Mouse (Mus musculus) brain, embryonic 14.5 days (tissue): Measurements from ENCODE around the gene Apobec2. TPM values are rescaled to one million over a fixed set of nuclear protein-coding genes. Genes with fewer than 3 reads are reported as not detected.

Experiments
- DNase-seq: peaks from one replicate; pipeline ENCODE4 v3.0.0-alpha.2; 2011; ENCODE audit warnings: low read depth
- CTCF ChIP-seq: fragments of 200-500 bp; IDR thresholded peaks from 2 replicates; pipeline ENCODE4 v1.5.1; 2012; ENCODE audit warnings: inconsistent platforms, mild to moderate bottlenecking, moderate library complexity, borderline replicate concordance; ENCODE audit not compliant: insufficient read depth, insufficient read length; ENCODE audit errors: extremely low read depth
- POLR2A ChIP-seq: fragments of 200-500 bp; IDR thresholded peaks from 2 replicates; pipeline ENCODE4 v1.6.1; 2012; ENCODE audit warnings: mild to moderate bottlenecking, inconsistent platforms, borderline replicate concordance; ENCODE audit not compliant: poor library complexity, insufficient read depth, insufficient read length, severe bottlenecking; ENCODE audit errors: extremely low read depth
- polyA plus RNA-seq: library from polyadenylated mRNA; depleted of rRNA; stranded (reverse); fragments of >200 nt; gene quantifications from 2 replicates; pipeline ENCODE4 v1.2.3, GENCODE M21; 2012; rRNA removed

Apobec2 gene
- polyA plus RNA-seq, 1 experiment: 0.36 TPM

DNA sequence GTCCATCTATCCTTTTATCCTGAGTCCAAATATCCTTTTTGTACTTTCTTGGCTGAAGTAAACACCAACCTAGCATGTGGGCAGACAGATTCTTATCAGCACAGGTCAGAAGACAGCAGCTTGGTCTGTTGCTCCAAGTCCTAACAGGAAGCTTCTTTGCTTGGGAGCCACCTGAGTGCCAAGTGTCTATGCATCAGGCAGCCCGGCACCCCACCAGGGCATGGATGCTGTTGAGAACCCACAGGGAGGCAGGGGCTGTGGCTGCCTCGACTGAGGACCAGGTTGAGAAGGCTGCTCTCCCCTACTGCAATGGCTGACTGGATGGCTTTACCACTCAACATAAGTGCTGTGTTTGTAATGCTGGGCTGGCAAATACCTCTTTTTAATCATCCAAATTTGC is 44.1 kb downstream of the Apobec2 start:
- TF ChIP-seq CTCF (no peak), POLR2A (no peak)
- DNase-seq: no peak

DNA sequence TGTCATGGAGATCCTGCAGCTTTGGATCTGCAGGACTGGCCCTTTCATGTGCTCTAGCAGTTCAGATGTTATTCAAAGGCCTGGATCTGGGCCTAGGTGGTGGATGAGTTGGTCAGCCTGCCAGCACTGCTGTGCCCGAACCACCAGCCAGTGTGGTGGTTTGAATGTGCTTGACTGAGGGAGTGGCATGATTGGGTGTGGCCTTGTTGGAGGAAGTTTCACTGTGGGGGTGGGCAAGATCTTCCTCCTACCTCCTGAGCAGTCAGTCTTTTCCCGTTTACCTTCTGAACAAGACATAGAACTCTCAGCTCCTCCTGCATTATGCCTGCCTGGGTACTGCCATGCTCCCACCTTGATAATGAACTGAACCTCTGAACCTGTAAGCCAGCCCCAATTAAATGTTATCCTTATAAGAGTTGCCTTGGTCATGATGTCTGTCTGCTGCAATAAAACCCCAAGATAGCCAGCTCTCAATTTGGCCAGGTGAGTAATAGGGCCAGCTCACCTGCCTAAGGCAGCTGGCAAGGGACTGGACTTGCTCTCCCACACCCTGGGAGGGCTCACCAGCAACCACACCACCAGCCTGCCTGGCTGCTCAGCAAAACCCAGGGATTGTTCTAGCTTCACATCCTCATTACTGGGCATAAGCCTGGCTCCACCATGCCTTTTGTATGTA is 46.8 kb downstream of the Apobec2 start:
- TF ChIP-seq POLR2A (no peak), CTCF (no peak)
- no peak for DNase-seq

DNA sequence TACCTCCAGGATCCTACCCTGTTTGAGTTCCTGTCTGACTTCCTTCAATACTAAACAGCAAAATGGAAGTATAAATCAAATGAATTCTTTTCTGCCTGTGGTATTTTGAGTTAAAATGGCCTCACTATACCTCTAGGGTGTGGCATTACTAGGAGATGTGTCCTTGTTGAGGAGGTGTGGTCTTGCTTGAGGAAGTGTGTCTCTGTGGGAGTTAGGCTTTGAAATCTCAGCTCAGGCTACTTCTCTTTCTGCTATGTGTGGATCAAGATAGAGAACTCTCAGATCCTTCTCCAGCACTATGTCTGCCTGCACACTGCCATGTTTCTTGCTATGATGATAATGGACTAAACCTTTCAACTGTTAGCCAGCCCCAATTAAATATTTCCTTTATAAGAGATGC is 53.7 kb downstream of the Apobec2 start:
- TF ChIP-seq POLR2A (no peak), CTCF (no peak)

DNA sequence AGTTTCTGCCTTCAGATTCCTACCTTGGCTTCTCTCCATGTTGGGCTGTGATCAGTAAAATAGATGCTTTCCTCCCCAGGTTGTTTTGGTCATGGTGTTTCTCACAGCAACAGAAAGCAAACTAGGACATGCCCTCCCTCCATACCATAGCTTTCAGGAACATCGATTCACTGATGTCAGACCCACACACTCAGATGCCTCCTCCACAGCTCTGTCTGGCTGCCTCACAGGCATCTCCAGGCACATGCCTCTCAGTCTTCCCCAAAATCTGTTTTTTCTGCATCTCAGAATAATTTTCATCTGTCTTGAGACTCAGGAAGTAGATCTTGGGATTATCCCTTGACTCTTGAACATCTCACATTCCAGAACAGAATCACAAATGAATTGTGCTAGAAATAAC is 56.6 kb downstream of the Apobec2 start:
- no peak for DNase-seq
- TF ChIP-seq POLR2A: no peak
- no peak for TF ChIP-seq CTCF

More for the DNA sequence above, 53.7 kb downstream of the Apobec2 start:
- DNase-seq: no peak

DNA sequence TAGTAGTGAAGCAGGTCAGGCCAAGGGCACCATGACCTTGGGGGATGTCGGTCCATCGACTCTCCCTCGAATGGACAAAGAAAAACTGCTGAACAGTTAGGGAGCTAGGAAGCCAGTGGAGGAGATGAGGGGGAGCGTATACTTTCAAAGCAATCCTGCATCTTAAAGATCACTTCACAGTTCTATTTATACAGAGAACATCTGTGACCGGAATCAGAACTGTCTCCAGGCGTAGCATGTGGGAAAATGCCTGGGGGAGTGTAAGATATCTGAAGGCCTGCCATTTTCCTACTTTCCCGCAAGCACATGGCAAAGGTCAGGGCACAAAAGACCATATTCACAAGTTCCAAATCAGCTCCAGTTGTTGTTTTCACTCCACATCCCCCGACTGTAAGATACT is 59.7 kb downstream of the Apobec2 start:
- TF ChIP-seq POLR2A: no peak
- no peak for DNase-seq

DNA sequence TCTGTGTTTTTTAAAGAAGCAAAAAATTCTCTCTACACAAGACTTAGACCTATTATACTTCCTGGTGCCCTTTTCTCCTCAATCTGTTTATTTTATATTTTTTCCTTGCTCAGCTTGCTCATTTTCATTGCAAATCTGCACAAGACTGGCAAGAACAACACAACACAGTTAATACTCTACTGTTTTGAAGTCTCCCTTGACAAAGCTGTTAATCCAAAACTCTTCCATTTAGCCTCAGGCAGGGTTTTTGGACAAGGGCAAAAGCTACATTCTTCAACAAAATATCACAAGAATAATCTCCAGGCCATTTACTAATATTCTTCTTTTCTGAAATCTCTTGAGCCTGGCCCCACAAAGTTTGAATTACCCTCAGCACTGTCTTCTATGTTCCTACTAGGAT is 61.1 kb downstream of the Apobec2 start:
- no peak for DNase-seq
- TF ChIP-seq CTCF (no peak), POLR2A (no peak)

Other genes with a start within 250 kb of the Apobec2 start
- gene Trem1, start 200.2 kb downstream of the Apobec2 start, polyA plus RNA-seq: not detected in 2 replicates
- gene Trem3, start 185.2 kb downstream of the Apobec2 start, polyA plus RNA-seq: 0.08 TPM in 1 of 2 replicates, not detected in the other
- 0.05 TPM in 1 of 2 replicates, not detected in the other for gene Treml4, start 168.6 kb downstream of the Apobec2 start, polyA plus RNA-seq
- gene Treml2, start 133.4 kb downstream of the Apobec2 start, polyA plus RNA-seq: 0.19 and 0.42 TPM in 2 replicates
- 0.06 and 0.26 TPM in 2 replicates for gene B430306N03Rik, start 116.8 kb downstream of the Apobec2 start, polyA plus RNA-seq
- gene Trem2, start 86.5 kb downstream of the Apobec2 start, polyA plus RNA-seq: 5.4 and 5.6 TPM in 2 replicates
- 0.50 and 1.0 TPM in 2 replicates for gene Treml1, start 73.0 kb downstream of the Apobec2 start, polyA plus RNA-seq
- gene Nfya, start 23.0 kb downstream of the Apobec2 start, polyA plus RNA-seq: 99.1 and 121 TPM in 2 replicates
- gene Oard1, start 22.9 kb downstream of the Apobec2 start, polyA plus RNA-seq: 24.1 and 32.8 TPM in 2 replicates
- gene Tspo2, start 18.6 kb upstream of the Apobec2 start, polyA plus RNA-seq: 6.5 and 8.2 TPM in 2 replicates
- gene Unc5cl, start 22.0 kb upstream of the Apobec2 start, polyA plus RNA-seq: 0.14 TPM in 2 replicates